In genomic region chr7:36892776-36893500, GRCm38 (mm10) we compare ENCODE assay signal across 10 mouse cellular contexts.
DNase-seq lines count a peak whose midpoint lies in the region; ATAC-seq and TF ChIP-seq lines count a peak whose summit lies in the region.
"Had no signal": no experiment of that assay in that cellular context is flagged by ENCODE, and none has a peak within 500 bp of the region (broad histone marks: within the 10 kb centered on the region; RNA-seq: fewer than 3 reads in every experiment).

No protein-coding gene starts in this region.

- ATAC-seq in hindbrain, postnatal 0 days: peak; percentile 89

- H3K9ac ChIP-seq in hindbrain, postnatal 0 days (replicated peaks; ENCODE audit: low read length): no peak overlapping the region

- no peak overlapping the region for H3K27ac ChIP-seq in hindbrain, postnatal 0 days

- peak; percentile 75 to 84 for DNase-seq in cerebellum, postnatal 10 days
- no peak for DNase-seq in cerebellum, adult 11 months
- DNase-seq in lung, postnatal 10 days: peak; percentile 7
- DNase-seq in lung, postnatal 36 days: no peak
- DNase-seq in hindbrain, postnatal 0 days (ENCODE audit: low spot score): peak; percentile 78
- peak; percentile 28 for DNase-seq in retina, postnatal 7 days (ENCODE audit: low read depth, low spot score)
- no peak for DNase-seq in MN1 (ENCODE audit: low spot score)
- DNase-seq in heart, adult 8-10 months (ENCODE audit: low spot score): no peak
- DNase-seq: heart, postnatal 14 days; spleen, adult 18-20 months had no signal

- no peaks in the 10 kb centered on the region for H3K36me3 ChIP-seq in hindbrain, postnatal 0 days (ENCODE audit: insufficient read depth, low read length)

- peak overlapping the region; percentile 6; the same call in 1 of the 2 replicates for H3K4me2 ChIP-seq in hindbrain, postnatal 0 days (ENCODE audit: low read depth, low read length)

- peaks cover 9% of the 10 kb centered on the region for H3K4me1 ChIP-seq in hindbrain, postnatal 0 days (ENCODE audit: insufficient read depth, low read length)

- no peak for TF ChIP-seq CTCF in hindbrain, postnatal 0 days (IDR thresholded peaks at IDR 0.05; ENCODE audit: low read depth)

- no peak overlapping the region for H3K4me3 ChIP-seq in hindbrain, postnatal 0 days (ENCODE audit: low read length)

- H3K9me3 ChIP-seq in hindbrain, postnatal 0 days (ENCODE audit: low read length): no peaks in the 10 kb centered on the region

- no peaks in the 10 kb centered on the region for H3K27me3 ChIP-seq in hindbrain, postnatal 0 days (ENCODE audit: insufficient read depth, low read length)

- WGBS in hindbrain, postnatal 0 days: 24% methylated on average over 18 of the region's 18 CpGs

Comparison
In these comparisons a context has a peak if more than half of its experiments do, and no peak if none do; other contexts are left out.
1. DNase-seq: peak in cerebellum, postnatal 10 days (2 of 2), lung, postnatal 10 days (single experiment), hindbrain, postnatal 0 days (single experiment) and retina, postnatal 7 days (single experiment); none in cerebellum, adult 11 months (single experiment), lung, postnatal 36 days (single experiment), MN1 (single experiment) and heart, adult 8-10 months (single experiment).